Mouse (Mus musculus): ENCODE measurements around the gene Sult1a1. TPM values are rescaled to one million over a fixed set of nuclear protein-coding genes. Genes with fewer than 3 reads are reported as not detected.

Sult1a1 gene
- total RNA-seq, 2 experiments from 2014 or later, result 10.8 to 13.6 TPM

- intact Hi-C loops (cut with DNase I), result no loop called here
Observed at GRCm38 (mm10) chr7:126678545-126679341, 2.5 kb upstream of the Sult1a1 start.

DNA sequence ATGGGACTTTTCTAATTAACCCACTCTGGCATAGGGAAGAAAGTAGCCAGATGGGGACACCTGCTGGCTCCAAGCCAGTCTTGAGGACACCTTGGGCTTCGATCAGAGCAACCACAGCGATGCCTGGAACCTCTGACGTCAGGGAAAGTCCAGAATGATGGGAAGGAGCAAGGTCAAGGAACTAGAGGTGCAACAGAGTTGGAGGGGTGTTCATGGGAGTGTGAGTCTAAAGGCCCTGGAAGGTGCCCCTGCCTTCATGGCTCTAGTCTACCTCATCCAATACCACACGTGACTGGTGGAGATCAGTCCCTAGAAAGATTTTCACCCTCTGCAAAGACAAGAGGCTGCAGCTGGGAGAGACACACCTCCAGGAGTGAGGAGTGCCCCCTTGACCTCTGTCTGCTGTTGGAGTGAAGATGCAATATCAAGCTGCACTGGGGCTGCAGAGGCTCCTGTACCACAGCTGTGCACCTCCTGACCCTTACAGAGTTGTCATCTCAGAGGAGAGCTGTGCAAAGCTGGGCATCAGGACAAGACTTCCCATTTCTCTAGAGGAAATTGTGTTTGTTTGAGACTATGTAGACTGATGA, 494 bp upstream of the Sult1a1 start:
- Histone ChIP-seq H3K27ac (no peak overlapping the region), H3K4me3 (no peak overlapping the region)
- DNase-seq (ENCODE audit: extremely low spot score in 1 of 2, low spot score in 2 of 2), result no peak
- no peak for TF ChIP-seq CTCF (IDR thresholded peaks at IDR 0.05)
- intact Hi-C loops (cut with DNase I), result no loop called here

More at GRCm38 (mm10) chr7:126678545-126679341, 2.5 kb upstream of the Sult1a1 start:
- no peak overlapping the region for H3K27ac ChIP-seq
- no peak for TF ChIP-seq CTCF (IDR thresholded peaks at IDR 0.05)
- DNase-seq (ENCODE audit: extremely low spot score in 1 of 2, low spot score in 2 of 2), result no peak
- H3K4me3 ChIP-seq, result no peak overlapping the region

GRCm38 (mm10) chr7:126675104-126675503, 1.1 kb downstream of the Sult1a1 start:
- no peak for DNase-seq (ENCODE audit: extremely low spot score in 1 of 2, low spot score in 2 of 2)
- intact Hi-C loops (cut with DNase I), result no loop called here
- TF ChIP-seq CTCF (IDR thresholded peaks at IDR 0.05), result no peak
- no peak overlapping the region for H3K4me3 ChIP-seq
- no peak overlapping the region; the same call in 1 of the 2 replicates for H3K27ac ChIP-seq

GRCm38 (mm10) chr7:126672111-126672510, 4.1 kb downstream of the Sult1a1 start:
- TF ChIP-seq CTCF (IDR thresholded peaks at IDR 0.05), result no peak
- no peak overlapping the region for H3K27ac ChIP-seq

DNA sequence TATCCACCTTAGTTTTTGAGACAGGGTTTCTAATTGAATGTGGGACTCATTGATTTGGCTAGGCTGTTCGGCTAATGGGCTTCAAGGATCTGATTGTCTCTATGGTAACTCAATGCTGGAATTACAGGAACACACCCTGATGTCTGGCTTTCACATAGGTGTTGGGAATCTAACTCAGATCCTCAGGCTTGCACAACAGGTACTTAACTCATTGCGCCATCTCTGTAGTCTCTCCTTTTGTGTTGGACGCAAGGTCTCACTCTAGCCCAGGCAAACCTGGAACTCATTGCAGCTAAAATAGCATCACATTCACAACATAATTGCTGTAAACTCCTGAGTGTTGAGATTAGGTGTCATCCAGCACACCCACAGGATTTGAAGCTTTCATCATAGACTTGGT, 6.1 kb downstream of the Sult1a1 start:
- DNase-seq (ENCODE audit: extremely low spot score in 1 of 2, low spot score in 2 of 2), result no peak
- intact Hi-C loops (cut with DNase I), result no loop called here

More at GRCm38 (mm10) chr7:126672111-126672510, 4.1 kb downstream of the Sult1a1 start:
- H3K4me3 ChIP-seq, result no peak overlapping the region
- intact Hi-C loops (cut with DNase I), result no loop called here
- no peak for DNase-seq (ENCODE audit: extremely low spot score in 1 of 2, low spot score in 2 of 2)

DNA sequence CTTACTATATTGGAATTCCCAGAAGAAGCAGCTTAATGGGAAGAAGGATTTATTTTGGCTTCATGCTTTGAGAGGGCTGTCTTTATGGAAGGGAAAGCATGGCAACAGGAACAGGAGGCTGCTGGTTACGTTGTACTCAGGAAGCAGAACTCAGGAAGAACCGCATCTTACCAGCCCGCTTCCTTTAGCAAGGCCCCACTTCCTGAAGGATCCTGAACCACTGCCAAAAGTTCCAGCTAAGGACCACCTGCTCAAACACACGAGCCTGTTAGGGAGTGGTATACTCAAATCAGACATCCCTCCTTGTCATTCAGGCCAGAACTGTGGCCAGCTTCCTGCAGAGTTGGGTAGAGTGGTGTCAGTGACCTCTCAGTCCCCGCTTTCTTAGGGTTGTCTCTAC, 7.8 kb downstream of the Sult1a1 start:
- Histone ChIP-seq H3K27ac (no peak overlapping the region), H3K4me3 (no peak overlapping the region)
- intact Hi-C loops (cut with DNase I), result no loop called here
- TF ChIP-seq CTCF (IDR thresholded peaks at IDR 0.05), result no peak
- no peak for DNase-seq (ENCODE audit: extremely low spot score in 1 of 2, low spot score in 2 of 2)

More for the DNA sequence above, 6.1 kb downstream of the Sult1a1 start:
- Histone ChIP-seq H3K27ac (no peak overlapping the region), H3K4me3 (no peak overlapping the region)
- TF ChIP-seq CTCF (IDR thresholded peaks at IDR 0.05), result no peak

DNA sequence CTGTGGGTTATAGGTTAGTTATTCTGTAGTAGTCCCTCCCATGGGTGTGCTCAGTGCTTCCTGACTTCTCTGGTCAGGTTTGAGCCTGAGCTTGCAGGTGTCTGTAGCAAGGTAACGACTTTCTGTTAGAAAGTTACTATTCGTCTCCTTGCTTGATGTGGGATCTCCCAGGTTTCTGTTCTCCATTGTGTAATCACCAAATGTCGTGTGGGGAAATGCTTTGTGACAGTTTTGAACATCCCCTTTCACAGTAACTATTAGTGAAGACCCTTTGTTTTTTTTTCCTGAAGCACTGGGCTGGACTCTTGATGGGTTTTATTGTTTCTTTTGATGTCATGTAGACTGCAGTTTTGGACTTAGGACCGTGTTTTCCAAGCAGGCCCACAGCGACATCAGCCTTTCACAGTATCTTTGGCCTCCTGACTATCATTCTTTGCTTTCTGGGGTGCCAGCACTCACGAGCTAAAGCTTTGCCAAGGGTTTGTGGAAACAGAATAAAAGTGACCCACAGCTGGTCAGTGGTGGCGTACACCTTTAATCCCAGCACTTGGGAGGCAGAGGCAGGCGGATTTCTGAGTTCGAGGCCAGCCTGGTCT, 8.6 kb downstream of the Sult1a1 start:
- TF ChIP-seq CTCF (IDR thresholded peaks at IDR 0.05), result no peak
- no peak for DNase-seq (ENCODE audit: extremely low spot score in 1 of 2, low spot score in 2 of 2)
- Histone ChIP-seq H3K4me3 (no peak overlapping the region), H3K27ac (no peak overlapping the region)
- intact Hi-C loops (cut with DNase I), result no loop called here

GRCm38 (mm10) chr7:126665269-126665668, 11.0 kb downstream of the Sult1a1 start:
- no peak overlapping the region for H3K27ac ChIP-seq
- intact Hi-C loops (cut with DNase I), result no loop called here
- no peak for DNase-seq (ENCODE audit: extremely low spot score in 1 of 2, low spot score in 2 of 2)
- peak; percentile 42 for TF ChIP-seq CTCF (IDR thresholded peaks at IDR 0.05)
- H3K4me3 ChIP-seq, result no peak overlapping the region

DNA sequence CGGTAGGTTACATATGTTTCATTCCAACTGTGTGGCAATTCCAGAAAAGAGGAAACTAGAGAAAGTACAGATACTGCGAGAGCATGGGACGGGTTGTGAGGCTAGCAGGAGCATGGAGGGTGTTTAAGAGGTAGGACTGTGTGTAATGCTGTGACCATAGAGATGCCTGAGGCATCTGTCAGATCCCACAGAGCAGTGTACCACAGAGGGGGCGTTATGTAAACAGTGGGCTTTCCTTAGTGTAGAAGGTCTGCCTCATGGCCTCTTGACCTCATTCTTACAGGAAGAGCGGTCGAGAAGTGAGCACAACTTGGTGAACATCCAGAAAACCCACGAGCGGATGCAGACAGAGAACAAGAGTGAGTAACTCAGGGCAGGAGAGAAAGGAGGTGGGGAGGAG, 12.6 kb downstream of the Sult1a1 start:
- TF ChIP-seq CTCF (IDR thresholded peaks at IDR 0.05), result no peak
- Histone ChIP-seq H3K4me3 (no peak overlapping the region), H3K27ac (no peak overlapping the region)
- intact Hi-C loops (cut with DNase I), result no loop called here
- DNase-seq (ENCODE audit: extremely low spot score in 1 of 2, low spot score in 2 of 2), result no peak

GRCm38 (mm10) chr7:126659771-126660170, 16.5 kb downstream of the Sult1a1 start:
- intact Hi-C loops (cut with DNase I), result no loop called here
- Histone ChIP-seq H3K27ac (no peak overlapping the region), H3K4me3 (no peak overlapping the region)
- no peak for DNase-seq (ENCODE audit: extremely low spot score in 1 of 2, low spot score in 2 of 2)
- TF ChIP-seq CTCF (IDR thresholded peaks at IDR 0.05), result no peak

GRCm38 (mm10) chr7:126657522-126657921, 18.7 kb downstream of the Sult1a1 start:
- DNase-seq (ENCODE audit: extremely low spot score in 1 of 2, low spot score in 2 of 2), result no peak
- Histone ChIP-seq H3K27ac (no peak overlapping the region), H3K4me3 (no peak overlapping the region)
- intact Hi-C loops (cut with DNase I), result no loop called here
- no peak for TF ChIP-seq CTCF (IDR thresholded peaks at IDR 0.05)

DNA sequence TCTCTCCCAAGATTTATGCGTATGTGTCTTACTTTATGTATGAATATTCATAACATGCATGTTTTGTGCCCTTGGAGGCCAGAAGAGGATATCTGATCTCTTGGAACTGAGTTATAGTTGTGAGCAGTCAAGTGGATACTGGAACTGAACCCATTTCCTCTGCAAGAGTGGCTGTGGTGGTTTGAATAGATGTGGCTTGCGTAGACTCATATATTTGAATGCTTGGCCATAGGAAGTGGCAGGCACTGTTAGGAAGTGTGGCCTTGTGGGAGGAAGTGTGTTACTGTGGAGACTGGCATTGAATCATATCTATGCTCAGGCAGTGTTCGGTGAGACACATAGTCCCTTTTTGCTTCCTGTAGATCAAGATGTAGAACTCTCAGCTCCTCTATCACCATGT, 20.5 kb downstream of the Sult1a1 start:
- H3K4me3 ChIP-seq, result no peak overlapping the region
- intact Hi-C loops (cut with DNase I), result no loop called here
- no peak for DNase-seq (ENCODE audit: extremely low spot score in 1 of 2, low spot score in 2 of 2)
- no peak overlapping the region for H3K27ac ChIP-seq
- TF ChIP-seq CTCF (IDR thresholded peaks at IDR 0.05), result no peak
